Mouse (Mus musculus) kidney, adult 11 months (tissue): ENCODE results near the gene Nav3.

ENCODE experiments used
- DNase-seq: peaks from one replicate; pipeline ENCODE4 v3.0.0; 2022

The Nav3 gene

GRCm38 (mm10) chr10:109651516-109651915 lies 804.5 kb downstream of the Nav3 start:
- no peak for DNase-seq

GRCm38 (mm10) chr10:109643598-109643997 lies 812.4 kb downstream of the Nav3 start:
- no peak for DNase-seq

GRCm38 (mm10) chr10:109641806-109642205 lies 814.2 kb downstream of the Nav3 start:
- DNase-seq = no peak

GRCm38 (mm10) chr10:109637702-109638101 lies 818.3 kb downstream of the Nav3 start:
- no peak for DNase-seq
